Mouse (Mus musculus) CH12F3 (cell line): ENCODE results near the gene Shld2.

Experiments used
- in situ Hi-C: fragments of 300-500 bp; cut with MboI; formaldehyde crosslinking; loops from 2 replicates; pipeline ENCODE4 v1.14.3; 2020; ENCODE audit warnings: low sequenced_read_pairs

Gene Shld2

GRCm38 (mm10) chr14:34310234-34310965, at the start of gene Shld2, which contains the start of gene Glud1:
TSS of gene Shld2 (minus strand) at chr14:34310493.
TSS of gene Glud1 (plus strand) at chr14:34310727.
- in situ Hi-C loops = no loop called here

DNA sequence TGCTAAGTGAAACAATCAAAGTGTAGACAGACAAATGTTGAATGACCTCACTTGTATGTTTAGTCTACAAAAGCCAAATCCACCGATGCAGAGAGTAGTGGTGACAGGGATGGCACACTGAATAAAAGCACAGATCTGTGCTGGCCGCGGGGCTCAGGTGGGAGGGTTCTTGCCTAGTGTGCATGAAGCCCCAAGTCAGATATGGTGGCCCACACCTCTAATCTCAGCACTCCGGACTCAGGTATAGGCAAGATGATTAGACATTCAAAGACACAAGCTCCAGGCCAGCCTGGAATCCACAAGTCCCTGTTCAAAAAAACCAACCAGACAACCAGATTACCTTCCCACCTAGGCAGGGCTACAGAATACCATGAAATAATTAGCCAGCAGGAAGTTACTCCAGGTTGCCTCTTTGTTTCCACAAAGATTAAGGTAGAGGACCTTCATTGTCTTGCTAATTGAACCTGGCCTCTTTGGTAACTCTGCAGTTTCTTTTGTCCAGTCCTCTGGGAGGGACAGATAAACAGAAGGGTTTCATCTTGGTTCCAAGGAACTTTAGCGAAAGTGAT, 49.5 kb upstream of the Shld2 start:
- in situ Hi-C loops = loop anchor here (25.0 kb wide), 1 partner anchor 272 kb away; the partner anchor contains the start of gene Anxa8

DNA sequence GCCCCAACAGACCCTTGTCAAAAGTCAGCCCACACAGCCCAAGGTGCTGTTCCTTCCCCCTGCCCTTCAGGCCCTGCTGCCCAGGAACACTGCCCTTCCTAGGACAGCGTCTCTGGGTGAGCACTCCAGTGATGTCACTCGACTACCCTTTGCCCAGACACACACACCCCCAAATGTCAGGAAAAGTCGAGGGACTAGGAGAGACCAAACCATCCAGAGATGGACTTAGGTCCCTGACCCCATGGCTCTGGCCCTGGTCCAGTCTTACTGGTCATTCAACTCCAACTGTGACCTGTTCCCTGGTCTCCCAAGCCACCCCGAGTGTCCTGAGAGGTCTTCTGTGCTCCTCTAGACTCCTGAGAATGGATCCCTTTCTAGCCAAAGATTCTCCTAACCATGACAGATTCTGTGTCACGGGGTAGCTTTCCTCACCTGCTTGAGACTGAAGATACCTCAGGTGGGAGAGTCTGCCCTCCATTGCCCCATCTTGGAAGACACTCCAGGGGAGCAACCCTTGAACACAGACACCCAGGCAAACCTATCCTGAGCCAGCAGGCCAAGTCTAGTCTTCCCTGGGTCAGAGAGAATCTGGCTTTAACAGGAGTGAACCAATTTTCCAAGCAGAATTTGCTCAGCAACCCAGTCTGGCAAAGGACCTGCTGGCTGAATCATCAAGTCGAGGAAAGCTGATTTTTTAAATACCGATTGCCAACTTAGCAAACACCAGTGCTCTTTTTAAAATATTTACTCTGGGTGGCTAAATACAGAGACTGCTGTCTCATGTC, 47.6 kb upstream of the Shld2 start:
- in situ Hi-C loops = loop anchor here (25.0 kb wide), 1 partner anchor 271 kb away; the partner anchor contains the start of gene Anxa8

GRCm38 (mm10) chr14:34355301-34355700, 45.0 kb upstream of the Shld2 start, which contains the start of gene Fam25c:
TSS of gene Fam25c (minus strand) at chr14:34355433.
- in situ Hi-C loops = loop anchor here (25.0 kb wide), 1 partner anchor 268 kb away; the partner anchor contains the start of gene Anxa8

- in situ Hi-C loops = loop anchor here (25.0 kb wide), 1 partner anchor 267 kb away; the partner anchor contains the start of gene Anxa8
Measured at GRCm38 (mm10) chr14:34354456-34354855, 44.2 kb upstream of the Shld2 start.

DNA sequence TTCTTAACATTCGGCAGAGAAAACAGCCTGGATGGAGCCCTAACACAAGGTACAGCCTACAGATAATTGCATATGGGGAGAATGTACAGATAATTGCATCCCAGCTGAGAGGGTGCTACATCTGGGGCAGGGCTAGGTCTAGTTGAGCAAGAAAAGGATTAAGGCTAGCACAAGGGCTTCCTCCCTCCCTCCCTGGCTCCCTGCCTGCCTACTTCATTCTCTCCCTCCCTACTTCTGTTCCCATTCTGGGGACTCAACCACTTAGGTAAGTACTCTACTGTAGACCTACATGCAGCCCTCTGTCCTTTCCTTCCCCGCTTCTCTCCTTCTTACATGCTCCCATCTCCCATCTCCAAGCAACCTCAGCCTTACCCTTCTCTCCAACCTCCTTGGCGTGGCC, 43.0 kb upstream of the Shld2 start:
- in situ Hi-C loops = loop anchor here (25.0 kb wide), 1 partner anchor 266 kb away; the partner anchor contains the start of gene Anxa8

DNA sequence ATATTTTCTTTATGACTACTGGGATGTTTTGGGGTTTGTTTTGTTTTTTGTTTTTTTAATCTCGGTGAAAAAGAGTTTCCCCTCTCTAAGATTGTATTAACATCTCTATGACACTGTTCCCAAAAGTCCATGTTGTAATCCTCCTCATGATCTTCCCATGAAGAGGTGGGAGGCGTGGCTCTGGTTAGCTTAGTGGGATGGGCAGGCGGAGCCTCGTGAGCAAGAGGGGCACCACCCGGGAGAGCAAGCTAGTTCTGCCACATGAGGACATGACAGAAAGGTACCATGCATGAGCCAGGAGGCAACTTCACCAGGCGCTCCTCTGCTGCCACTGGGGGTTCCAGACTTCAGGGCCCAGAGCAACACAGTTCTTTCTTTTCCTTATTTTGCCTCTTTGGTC, 42.2 kb upstream of the Shld2 start:
- in situ Hi-C loops = loop anchor here (25.0 kb wide), 1 partner anchor 265 kb away; the partner anchor contains the start of gene Anxa8

GRCm38 (mm10) chr14:34351660-34352059, 41.4 kb upstream of the Shld2 start:
- in situ Hi-C loops = loop anchor here (25.0 kb wide), 1 partner anchor 264 kb away; the partner anchor contains the start of gene Anxa8

- in situ Hi-C loops = no loop called here
Measured at GRCm38 (mm10) chr14:34349007-34349406, 38.7 kb upstream of the Shld2 start.

GRCm38 (mm10) chr14:34348301-34348700, 38.0 kb upstream of the Shld2 start:
- in situ Hi-C loops = no loop called here

DNA sequence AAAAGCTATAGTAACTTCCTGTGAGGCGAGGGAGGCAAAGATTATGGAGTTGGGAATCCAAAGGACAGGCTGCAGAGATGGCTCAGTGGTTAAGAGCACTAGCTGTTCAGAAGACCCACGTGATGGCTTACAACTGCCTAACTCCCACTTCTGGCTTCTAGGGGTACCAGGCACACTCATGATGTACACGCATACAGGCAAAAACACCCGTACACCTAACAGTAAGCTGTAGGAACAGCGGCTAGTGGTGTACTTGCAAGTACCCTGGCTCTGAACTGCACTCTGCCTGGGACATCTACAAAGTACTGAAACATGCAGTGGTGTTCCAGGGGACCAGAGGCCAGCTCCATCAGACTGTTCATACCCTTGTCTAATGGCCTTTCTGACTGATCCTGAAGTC, 36.8 kb upstream of the Shld2 start:
- in situ Hi-C loops = no loop called here

DNA sequence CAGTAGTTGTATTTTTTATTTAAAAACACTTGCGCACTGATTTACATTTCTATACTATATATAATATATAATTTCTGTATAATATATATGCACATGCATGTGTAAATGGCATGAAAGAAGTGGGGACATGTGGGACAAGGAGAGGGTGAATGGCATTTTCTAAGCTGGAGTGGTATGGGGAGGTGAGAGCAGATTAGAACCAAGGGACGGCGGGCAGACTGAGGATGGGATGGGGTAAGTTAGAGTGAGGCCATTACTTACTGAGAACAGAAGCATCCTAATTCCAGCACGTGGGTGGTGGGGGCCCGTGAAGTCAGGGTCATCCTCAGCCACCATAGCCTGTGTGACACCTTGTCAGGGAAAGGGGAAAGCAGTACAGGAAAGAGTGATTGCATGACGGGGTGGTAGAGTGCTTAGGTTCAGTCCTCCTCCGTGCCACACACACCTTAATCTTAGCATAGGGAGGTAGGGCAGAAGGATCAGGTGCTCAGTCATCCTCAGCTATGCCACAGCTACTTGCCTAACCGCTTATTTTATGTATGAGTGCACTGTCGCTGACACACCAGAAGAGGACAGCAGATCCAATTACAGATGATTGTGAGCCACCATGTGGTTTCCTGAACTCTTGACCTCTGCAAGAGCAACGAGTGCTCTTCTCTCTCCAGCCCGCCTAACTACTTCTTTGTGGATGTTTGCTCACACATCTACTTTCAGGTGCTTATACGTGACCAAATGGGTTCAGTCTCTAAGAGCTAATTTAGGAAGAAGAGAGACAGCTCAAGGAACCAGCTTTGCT, 35.7 kb upstream of the Shld2 start:
- in situ Hi-C loops = no loop called here

GRCm38 (mm10) chr14:34344361-34344760, 34.1 kb upstream of the Shld2 start:
- in situ Hi-C loops = no loop called here

DNA sequence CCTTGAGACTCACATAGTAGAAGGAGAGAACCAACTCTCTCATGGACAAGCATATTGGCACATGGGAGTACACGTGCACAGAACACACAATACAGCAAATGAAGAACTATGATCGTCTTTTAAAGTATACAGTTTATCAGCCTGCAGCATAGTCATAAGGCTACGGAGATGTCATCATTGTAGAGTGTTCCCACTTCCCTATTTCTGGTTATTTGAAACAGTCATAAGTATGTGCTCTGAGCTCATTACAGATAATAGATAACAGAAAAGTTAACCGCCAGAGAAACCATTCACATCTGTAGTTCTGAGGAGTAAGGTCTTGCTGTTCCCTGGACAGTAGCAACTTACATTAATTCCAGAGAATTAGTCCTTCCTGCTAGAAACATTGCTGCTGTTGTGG, 32.8 kb upstream of the Shld2 start:
- in situ Hi-C loops = no loop called here

GRCm38 (mm10) chr14:34341993-34342392, 31.7 kb upstream of the Shld2 start:
- in situ Hi-C loops = no loop called here

DNA sequence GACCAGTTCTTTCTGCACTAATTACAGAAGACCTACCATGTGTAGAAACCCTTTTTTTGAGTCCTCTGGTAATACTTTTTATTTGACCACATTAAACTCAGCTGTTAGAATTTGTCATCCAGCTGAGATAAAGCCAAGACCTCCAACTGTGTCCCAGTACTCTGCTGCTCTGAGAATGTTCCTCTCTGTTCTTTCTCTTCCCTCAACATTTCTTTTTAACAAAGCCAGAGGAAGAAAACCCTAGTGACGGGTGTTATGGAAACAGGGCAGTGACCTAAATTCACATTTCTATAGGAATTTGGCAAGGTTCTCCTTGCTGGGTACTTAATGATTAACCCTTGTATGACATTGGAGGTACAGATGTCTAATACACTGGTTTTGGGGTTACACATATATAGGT, 29.2 kb upstream of the Shld2 start:
- in situ Hi-C loops = no loop called here

DNA sequence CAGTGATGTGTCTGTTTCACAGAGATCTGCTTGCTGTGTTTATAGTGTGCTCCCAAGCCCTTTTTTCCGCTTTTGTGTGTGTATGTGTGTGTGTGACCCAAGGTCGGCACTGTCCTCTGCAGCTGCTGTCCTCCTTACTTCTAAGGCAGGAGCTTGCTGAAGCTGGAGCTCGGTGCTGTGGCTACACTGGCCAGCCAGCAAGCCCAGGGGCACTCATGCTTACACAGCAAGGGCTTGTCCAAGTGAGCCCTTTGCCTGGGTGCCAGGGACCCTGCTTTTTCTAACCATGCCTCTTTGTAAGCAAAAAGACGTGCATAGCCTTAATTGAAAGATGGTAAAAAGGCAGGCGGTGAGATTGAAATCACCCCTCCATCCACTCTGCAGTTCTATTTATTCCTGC, 22.2 kb upstream of the Shld2 start:
- in situ Hi-C loops = no loop called here

DNA sequence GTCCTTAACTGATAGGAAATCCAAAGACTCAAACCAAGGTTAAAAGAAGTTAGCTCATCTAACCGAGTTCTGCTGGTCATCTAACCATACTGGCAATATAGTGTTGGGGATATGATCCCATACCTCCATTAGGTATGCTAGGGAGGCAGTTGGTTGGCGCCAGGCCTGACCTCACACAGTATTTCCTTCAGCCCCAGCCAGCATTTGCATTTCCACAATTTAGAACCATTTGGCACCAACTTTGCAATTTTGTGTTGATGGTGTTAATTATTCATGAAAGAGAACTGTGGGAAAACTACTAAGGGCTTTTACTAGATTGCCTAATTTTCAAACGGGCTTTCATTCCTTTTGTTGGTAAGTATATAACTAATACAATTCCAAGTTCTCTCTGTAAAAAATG, 21.6 kb upstream of the Shld2 start:
- in situ Hi-C loops = no loop called here

DNA sequence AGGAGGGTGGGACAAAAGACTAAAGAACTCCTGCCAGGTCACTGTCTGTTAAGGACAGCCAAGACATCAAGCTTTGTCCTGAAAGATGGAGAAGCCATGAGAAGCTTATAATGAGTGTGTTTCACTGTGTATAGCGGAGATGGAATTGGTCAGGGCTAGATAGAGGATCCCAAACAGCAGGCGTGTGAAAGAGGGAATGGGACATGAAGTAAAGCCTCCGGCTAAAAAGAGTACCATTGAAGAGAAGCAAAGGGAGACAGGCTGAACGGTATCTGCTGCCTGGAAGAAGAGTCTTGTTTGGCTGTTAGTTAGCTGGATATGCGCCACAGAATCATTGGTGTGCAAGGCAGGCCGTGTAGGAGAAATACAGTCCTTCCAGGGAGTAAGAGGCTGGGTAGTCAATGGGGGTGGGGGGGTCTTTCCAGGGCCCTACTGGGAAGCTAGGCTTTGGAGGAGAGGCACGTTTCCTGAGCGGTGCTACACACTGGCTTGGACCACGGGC, 20.4 kb upstream of the Shld2 start:
- in situ Hi-C loops = no loop called here

DNA sequence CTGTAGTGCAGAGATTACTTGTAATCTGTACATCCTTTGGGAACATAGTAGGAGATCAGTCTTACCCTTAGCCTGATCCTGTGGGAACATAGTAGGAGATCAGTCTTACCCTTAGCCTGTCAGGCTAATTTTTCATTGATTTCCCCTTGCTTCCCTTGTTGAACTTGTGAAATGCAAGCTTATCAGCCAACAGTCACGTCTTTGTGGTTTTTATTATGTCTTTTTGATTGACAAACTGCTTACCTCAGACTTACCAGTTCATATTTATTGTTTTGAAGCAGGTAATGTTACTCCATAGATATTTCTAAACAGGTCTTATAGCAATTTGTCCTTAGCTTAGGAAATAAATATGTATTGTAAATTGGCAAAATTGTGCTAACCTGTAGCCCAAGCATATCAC, 17.3 kb upstream of the Shld2 start:
- in situ Hi-C loops = no loop called here
